Mouse (Mus musculus) gastrocnemius, postnatal 4 days (tissue): ENCODE measurements around the gene Nos1ap. TPM values are rescaled to one million over a fixed set of nuclear protein-coding genes. Genes with fewer than 3 reads are reported as not detected.

Experiments
- DNase-seq, 2 experiments: peaks; one replicate each; pipeline ENCODE4 v3.0.0; 2021 to 2022; ENCODE audit warnings: low spot score in 2 of 2, mixed read lengths in 2 of 2
- long read RNA-seq, 2 experiments: library from polyadenylated mRNA; stranded (forward); transcript quantifications; one replicate each; pipeline ENCODE4 v2.0.0; 2021
- total RNA-seq, 2 experiments: library from RNA; stranded (reverse); gene quantifications; 2 replicates each; pipeline ENCODE4 v1.2.3; 2021

Gene Nos1ap
- 1 to 10 TPM; 4.8 to 4.9 TPM for total RNA-seq
- long read RNA-seq, experiment 1, partial matches to known transcripts: 0 of 5 reads
- long read RNA-seq, experiment 1, other reads (novel, unspliced or antisense): 5 of 5 reads
- long read RNA-seq, experiment 2, partial matches to known transcripts: 0 of 3 reads
- long read RNA-seq, experiment 2, other reads (novel, unspliced or antisense): 3 of 3 reads

GRCm38 (mm10) chr1:170589219-170590040, at the start of gene Nos1ap:
Gene Nos1ap, minus strand, starts transcription at chr1:170589861.
- peak; percentile 71 to 81 for DNase-seq

GRCm38 (mm10) chr1:170638941-170639340, 49.3 kb upstream of the Nos1ap start:
- DNase-seq: no peak

GRCm38 (mm10) chr1:170632856-170633255, 43.2 kb upstream of the Nos1ap start:
- DNase-seq: no peak

- DNase-seq: peak; percentile 54 to 82
Measured at GRCm38 (mm10) chr1:170632385-170632784, 42.7 kb upstream of the Nos1ap start.

DNA sequence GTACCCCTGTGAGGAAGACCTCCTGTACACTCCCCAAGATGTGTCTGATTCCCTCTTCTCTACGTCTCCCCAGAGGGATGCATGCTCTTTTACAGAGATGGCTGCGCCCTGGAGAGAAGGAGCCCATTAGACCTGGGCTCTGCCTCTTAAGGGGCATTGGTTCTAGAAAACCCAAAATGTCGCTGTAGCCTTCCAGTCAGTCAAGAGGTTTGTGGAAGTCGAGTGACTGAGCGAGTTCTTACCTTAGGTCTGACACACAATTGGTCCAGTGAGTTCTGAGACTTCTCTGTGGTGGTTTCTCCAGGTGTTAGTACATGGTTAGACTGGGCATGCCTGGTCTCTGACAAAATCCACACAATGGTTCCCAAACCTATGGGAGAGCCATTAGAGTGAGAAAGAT, 41.9 kb upstream of the Nos1ap start:
- DNase-seq: no peak

DNA sequence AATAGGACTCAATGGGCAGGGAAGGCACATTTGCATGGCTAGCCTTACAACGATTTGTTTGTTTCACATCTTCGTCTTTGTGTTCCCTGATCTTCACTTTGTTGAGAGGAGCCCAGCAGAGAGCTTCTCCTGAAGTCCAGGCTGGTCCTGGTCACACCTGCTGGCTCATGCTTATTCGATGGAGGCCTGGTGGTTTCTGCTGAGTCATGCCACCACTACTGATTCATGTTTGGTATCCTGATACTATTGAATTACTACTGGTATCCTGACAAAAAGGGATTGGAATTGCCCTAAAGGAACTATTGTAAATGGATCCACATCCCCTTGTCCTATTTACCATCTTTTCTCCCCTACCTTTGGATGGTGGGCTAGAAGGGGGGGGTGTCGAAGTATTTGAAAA, 40.8 kb upstream of the Nos1ap start:
- DNase-seq: no peak

GRCm38 (mm10) chr1:170623432-170623831, 33.8 kb upstream of the Nos1ap start:
- no peak for DNase-seq

GRCm38 (mm10) chr1:170622934-170623333, 33.3 kb upstream of the Nos1ap start:
- no peak for DNase-seq

GRCm38 (mm10) chr1:170619686-170620374, 30.2 kb upstream of the Nos1ap start:
- DNase-seq: no peak

DNA sequence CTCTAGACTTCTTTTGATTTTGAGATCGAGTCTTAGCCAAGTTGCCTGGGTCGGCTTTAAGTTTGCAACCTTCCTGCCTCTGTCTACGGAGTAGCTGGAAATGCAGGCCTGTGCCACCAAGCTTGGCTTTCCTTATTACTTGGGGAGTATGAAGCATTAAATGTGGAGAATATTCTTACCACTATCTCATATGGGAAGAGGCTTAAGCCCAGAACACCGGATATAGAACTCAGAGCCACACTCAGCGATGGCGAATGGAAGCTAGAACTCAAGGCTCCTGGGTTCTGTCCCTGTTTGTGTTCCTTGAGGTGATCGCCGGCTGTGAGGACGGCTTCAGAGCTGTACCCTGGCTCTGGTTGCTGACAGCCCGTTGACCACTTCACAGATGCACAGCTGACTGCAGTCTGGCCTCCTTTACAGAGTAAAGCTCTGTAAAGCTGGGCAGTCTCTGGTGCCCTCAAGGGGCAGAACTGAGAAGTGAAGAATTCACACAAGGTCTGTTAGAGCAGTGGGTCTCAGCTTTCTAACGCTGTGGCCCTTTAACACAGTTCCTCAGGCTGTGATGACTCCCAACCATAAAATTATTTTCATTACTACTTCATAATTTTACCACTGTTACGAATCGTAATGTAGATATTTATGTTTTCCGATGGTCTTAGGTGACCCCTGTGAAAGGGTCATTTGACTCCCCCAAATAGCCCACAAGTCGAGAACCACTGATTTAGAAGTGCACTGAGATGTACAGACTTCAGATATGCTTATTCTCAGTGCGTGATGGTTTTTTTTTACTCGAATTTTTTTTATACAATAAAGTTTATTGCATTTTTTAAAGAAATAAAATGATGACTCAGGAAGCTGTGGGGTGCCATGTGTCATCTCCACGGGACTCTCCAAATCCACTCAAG, 23.6 kb upstream of the Nos1ap start:
- peak in 1 of 2 experiments; percentile 64 for DNase-seq

GRCm38 (mm10) chr1:170611631-170612030, 22.0 kb upstream of the Nos1ap start:
- DNase-seq: no peak

DNA sequence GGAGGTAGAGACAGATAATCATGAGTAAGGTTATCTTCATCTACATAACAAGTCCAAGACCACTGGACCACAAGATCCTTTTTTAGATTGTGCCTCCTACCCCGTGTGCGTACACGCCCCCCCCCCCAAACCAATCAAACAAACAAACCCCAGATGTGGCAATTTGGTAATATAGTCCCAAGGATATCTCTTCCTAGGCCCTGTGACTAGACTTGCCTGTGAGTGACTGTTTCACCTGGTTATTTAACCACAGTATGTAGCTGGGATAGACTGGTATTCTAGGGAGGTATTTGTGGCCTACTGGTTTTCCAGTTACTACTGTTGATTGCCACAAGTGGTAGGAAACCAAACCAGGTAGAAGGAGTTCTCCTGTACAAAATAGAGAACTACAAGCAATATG, 21.0 kb upstream of the Nos1ap start:
- no peak for DNase-seq

- no peak for DNase-seq
Measured at GRCm38 (mm10) chr1:170610289-170610688, 20.6 kb upstream of the Nos1ap start.

GRCm38 (mm10) chr1:170609872-170610271, 20.2 kb upstream of the Nos1ap start:
- DNase-seq: no peak

DNA sequence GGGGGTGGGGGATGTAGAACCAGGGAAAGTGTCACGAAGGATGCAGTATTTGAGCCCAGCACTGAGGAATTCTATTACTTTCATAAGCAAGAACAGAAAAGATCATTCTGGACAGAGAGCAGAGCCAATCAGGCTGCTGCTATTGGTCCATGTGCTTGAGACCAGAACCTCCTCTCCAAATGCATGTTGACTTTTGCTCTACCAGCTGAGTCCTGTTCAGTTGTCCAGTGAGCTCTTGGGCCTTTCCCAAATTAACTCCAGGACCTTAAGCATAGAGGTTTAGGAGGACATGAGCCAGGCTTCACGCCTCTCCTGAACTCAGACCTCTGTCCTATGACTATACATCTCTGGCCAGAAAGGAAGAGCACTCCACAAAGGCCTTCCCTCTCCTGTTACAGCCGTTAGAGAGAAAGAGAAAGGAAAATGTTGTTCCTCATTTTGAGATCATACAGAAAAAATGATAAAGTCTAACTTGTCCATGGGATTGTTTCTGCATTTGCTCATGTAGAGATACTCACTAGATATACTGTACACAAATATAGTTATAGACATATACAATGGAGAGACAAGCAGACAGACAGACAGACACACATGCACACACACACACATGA, 18.9 kb upstream of the Nos1ap start:
- no peak for DNase-seq

- no peak for DNase-seq
Measured at GRCm38 (mm10) chr1:170607231-170607917, 17.7 kb upstream of the Nos1ap start.

DNA sequence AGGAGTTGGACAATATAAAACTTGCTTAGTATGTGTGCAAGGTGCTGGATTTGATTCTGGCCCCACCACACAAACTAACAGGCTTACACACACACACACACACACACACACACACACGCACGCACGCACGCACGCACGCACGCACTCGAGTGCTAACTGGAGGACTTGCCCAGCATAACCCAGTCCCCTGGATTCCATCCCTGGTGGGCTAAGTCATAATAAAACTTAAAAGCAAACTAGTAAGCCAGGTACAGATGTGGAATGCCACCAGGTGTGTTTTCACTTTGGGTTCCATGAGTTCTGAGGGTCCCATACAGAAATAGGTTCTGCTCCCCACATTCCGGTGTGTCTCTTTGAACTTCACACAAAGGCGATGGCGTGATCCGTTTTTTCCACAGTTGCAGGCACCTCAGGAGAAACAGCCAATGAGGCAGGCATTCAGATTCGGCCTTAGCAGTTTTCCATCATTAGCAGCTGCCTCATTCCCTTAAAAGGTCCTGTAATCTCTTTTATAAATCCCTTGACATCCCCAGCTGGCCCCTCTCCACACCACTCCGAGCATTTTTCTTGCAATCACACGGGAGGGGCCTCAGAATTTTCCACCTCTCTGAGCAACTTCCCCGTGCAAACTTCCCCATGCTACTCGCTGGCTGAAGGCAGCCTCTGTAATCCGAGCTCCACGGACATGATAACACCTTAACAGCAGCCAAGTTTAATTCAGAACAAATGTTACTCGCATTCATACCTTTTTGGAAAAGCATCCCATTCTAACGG, 15.8 kb upstream of the Nos1ap start:
- DNase-seq: no peak

- DNase-seq: no peak
Measured at GRCm38 (mm10) chr1:170594575-170594974, 4.9 kb upstream of the Nos1ap start.

DNA sequence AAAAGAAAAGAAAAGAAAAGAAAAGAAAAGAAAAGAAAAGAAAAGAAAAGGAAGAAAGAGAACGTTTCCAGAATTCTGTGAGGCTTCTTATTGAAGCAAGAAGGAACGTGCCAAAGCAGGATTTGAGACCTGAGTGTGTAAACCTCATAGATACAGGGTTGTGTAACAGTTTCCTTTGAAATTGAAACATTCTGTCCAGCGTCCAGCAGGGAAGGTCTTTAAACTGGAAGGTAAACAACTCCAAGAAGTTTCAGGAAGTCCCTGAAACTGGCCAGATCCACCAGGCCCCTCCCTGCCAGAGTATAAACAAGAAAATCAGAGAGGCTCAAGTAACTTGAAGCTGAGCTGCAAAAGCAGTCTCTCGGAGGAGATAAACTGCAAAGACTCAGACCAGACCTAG, 870 bp upstream of the Nos1ap start:
- DNase-seq: no peak
